Mouse (Mus musculus) cortical plate, adult 2 months (tissue): ENCODE results near the gene Fam155a.

Source experiments
- CTCF ChIP-seq: fragments of 200-500 bp; IDR thresholded peaks from 2 replicates; pipeline ENCODE4 v1.5.1; 2011; ENCODE audit warnings: mild to moderate bottlenecking, control low read depth, low read length; ENCODE audit not compliant: insufficient read depth; ENCODE audit errors: extremely low read depth
- POLR2A ChIP-seq: fragments of 200-500 bp; IDR thresholded peaks from 2 replicates; pipeline ENCODE4 v1.6.1; 2011; ENCODE audit warnings: mild to moderate bottlenecking, low read length, control low read depth; ENCODE audit not compliant: insufficient read depth; ENCODE audit errors: extremely low read depth

GRCm38 (mm10) chr8:9182461-9182860, 588.5 kb downstream of the Fam155a start:
- TF ChIP-seq CTCF: no peak
- no peak for TF ChIP-seq POLR2A
